Mouse (Mus musculus) left cerebral cortex, postnatal 25 days (tissue): Measurements from ENCODE around the gene Zgrf1. TPM values are rescaled to one million over a fixed set of nuclear protein-coding genes. Genes with fewer than 3 reads are reported as not detected.
A peak's percentile ranks its signal among the peaks of the same experiment; 100 is the strongest.

ENCODE experiments used
- DNase-seq, 2 experiments: peaks; one replicate each; pipeline ENCODE4 v3.0.0; 2022; ENCODE audit warnings: low spot score in 2 of 2, mixed read lengths in 1 of 2
- intact Hi-C: fragments of 180-260 bp; cut with DNase I; formaldehyde crosslinking; loops from one replicate; pipeline ENCODE4 v1.15.1; 2025
- total RNA-seq, 2 experiments: library from RNA; stranded (reverse); gene quantifications; 2 replicates each; pipeline ENCODE4 v1.2.3; 2021

Gene Zgrf1
- 1 to 10 TPM; 2.4 to 2.6 TPM for total RNA-seq

GRCm38 (mm10) chr3:127552973-127553719, at the start of gene Zgrf1, which contains the start of gene Larp7:
Gene Zgrf1 (plus strand): TSS chr3:127553489.
Gene Larp7 (minus strand): TSS chr3:127553349.
- intact Hi-C loops: loop anchor here (2.0 to 5.0 kb wide), 4 partner anchors 54 to 371 kb away; partner anchors contain the start of gene Ank2

DNA sequence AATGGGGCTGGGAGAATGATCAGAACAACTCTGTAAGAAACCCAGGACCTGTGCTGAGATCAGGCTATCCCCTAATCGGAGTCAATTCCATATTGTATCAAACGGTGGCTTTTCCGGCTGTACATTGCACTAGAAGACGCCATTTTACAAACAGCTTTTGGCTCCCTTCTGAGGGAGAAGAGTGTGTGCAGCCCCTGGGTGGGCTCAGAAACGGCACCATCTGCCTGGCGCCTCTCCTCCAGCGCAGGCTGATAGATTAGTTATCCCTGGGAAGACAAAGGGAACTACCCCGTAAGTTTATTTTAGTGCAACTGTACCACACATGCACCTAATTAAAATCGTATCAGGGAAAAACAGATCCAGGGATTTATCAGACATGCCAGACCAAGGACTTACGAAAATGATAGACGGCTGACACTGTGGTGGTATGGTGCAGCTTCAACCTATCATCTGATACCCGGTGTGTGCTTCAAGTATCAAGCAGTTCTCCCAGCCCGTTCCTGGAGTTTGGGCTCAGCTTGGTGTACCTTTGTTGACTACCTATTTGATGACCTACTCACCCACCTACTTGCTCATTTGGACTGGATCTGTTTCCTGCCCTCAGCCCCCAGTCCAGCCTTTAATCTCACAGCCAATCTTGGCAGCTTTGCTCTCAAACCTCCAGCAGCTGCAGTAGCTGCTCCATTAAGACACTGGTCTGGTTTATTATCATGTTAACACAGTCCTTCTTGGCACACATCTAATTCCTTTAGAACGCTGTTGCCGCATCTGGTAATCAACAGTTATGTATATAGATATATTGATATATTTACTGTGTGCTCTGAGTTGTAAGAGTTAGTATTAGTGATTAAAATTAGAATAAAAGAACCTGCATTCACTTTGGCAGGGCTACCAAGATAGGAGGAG, 45.2 kb upstream of the Zgrf1 start:
- DNase-seq: no peak
- intact Hi-C loops: no loop called here

More at GRCm38 (mm10) chr3:127552973-127553719, at the start of gene Zgrf1, which contains the start of gene Larp7:
- DNase-seq: peak; percentile 99 to 100

GRCm38 (mm10) chr3:127511786-127512746, 41.2 kb upstream of the Zgrf1 start:
- intact Hi-C loops: no loop called here
- DNase-seq: peak; percentile 31 to 57

DNA sequence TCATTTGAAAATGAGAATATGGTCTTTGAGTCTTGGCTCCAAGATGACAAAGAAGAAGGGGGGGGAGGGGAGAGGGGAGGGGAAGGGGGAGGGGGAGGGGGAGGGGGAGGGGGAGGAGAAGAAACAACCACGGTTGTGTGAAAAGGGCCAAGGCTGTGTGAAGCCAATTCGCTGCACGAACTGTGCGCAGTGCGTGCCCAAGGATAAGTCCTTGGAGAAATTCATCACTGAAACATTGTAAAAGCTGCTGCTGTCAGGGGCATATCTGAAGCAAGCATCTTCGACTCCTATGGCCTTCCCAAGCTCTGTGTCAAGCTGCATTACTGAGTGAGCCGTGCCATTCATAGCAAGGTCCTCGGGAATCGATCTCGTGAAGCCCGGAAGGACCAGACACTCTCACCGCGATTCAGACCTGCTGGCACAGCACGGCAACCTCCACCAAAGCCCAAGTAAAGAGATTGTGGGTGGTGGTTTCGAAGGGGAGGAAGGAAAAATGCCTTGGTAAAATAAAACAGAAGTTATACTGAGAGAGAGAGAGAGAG, 40.4 kb upstream of the Zgrf1 start:
- DNase-seq: no peak
- intact Hi-C loops: no loop called here

DNA sequence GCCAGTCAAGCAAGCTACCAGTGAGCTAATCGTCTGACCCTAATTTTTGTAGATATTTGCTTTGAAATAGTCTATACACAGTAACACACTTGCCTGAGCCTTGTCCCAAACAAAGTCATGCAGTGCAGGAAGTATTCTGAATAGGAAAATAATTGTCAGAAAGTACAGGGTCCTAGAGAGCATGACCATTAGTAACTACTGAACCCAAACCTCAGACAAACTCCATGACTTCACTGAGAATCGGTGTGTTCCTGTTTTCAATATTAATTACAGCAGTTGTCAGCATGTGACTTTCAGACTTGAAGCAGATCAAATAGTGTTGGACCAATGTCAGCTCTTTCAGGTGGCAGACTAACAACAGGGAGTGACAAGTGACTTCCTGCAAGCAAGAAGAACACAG, 39.6 kb upstream of the Zgrf1 start:
- no peak for DNase-seq
- intact Hi-C loops: no loop called here

- intact Hi-C loops: no loop called here
- no peak for DNase-seq
Measured at GRCm38 (mm10) chr3:127515251-127515650, 38.0 kb upstream of the Zgrf1 start.

DNA sequence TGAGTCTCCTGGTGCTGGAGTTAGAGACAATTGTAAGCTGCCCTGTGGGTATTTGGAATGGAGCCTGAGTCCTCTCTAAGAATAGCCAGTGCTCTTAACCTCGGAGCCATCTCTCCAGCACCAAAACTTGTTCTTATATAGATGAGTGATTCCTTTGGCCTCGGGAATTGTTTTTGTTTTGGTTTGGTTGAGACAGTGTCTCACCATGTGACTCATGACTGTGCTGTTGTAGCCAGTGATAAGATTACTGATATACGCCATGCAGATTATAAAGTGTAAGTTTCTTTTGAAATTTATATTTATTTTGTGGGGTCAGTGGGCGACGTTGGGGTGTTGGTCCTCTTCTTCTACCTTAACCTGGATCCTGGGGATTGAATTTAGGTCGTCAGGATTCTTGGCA, 33.0 kb upstream of the Zgrf1 start:
- intact Hi-C loops: no loop called here

DNA sequence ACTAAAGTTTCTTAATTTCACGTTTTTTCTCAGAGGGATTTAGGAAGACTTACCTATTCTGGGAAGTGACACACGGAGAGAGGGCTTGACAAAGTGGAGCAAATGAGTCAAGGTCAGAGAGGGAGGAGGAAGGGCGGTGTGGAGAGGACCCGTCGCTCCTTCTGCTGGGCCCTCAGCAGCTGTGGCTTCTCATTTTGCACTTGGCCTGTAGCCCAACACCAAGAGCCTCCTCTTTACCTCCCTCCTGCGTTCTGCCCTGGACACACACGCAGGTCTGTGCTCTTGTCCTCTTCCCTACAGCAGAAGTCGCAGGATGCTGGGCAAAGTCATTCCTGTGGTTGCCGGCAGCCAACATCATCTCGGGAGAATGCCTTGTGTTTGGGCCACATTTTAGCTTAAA, 32.1 kb upstream of the Zgrf1 start:
- no peak for DNase-seq
- intact Hi-C loops: no loop called here

More for the DNA sequence above, 33.0 kb upstream of the Zgrf1 start:
- no peak for DNase-seq

DNA sequence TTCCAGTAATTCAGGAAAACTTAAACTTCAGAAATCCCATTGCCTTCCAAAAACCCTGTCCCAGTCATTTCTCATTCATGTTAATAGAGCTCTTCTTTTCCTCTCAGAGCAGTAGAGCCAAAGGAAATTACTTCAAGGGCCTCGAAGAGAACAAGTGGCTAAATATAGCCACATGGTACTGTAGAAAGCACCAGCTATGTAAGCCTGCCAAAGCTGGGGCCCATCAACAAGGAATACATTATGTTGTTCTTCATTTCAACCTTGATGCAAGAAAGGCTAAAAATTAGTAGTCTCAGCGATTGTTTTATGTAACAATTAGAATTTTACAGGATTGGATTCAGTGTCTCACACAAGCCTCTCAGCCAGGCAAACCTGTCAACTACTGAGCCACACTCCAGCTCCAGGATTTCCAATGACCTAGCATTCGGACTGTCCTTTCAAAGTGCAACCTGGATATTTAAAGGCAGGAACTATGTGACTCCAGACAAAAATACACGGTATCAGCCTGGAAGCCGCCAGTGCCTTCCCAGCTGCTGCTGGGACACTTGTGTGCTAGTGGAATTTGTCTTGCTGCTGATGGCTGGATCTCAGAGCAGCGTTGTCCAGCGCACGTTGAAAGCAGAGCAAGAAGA, 28.0 kb upstream of the Zgrf1 start:
- intact Hi-C loops: no loop called here
- DNase-seq: no peak

- intact Hi-C loops: no loop called here
- DNase-seq: peak; percentile 7 to 35
Measured at GRCm38 (mm10) chr3:127527465-127528034, 25.7 kb upstream of the Zgrf1 start.

- intact Hi-C loops: no loop called here
- DNase-seq: no peak
Measured at GRCm38 (mm10) chr3:127529210-127529609, 24.1 kb upstream of the Zgrf1 start.

DNA sequence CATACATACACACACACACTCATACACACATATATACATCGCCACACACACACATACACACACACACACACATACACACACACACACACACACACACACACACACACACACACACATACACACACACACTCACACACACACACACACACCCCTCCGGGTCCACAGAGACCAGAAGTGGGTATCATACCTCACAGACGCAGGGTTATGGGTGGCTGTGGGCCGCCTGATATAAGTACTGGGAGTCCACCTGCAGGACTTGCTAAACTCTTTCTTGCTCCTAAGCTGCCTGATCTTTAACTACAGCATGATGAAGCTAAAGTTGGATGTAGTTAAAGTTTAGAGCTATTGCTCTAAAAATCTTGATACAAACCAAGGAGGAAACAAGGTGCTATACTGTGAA, 23.5 kb upstream of the Zgrf1 start:
- intact Hi-C loops: no loop called here
- DNase-seq: no peak

DNA sequence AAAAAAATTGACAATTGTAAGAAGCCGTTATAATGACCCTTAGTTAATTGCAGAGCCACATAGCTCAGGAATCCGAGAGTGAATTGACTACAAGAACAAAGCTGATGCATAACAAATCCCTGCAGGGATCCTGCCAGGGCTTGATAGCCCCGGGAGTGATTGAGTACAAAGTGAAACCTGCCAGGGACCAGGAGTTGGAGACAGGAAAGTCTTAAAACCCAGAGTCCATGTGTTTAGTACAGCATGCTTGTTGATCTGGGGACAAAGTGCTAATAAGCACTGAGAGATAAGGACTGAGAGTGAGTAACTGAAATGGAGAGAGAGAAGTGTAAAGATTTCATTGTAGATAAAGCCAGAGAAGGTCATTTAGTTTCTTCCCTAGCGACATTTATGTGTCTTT, 23.0 kb upstream of the Zgrf1 start:
- no peak for DNase-seq
- intact Hi-C loops: no loop called here

GRCm38 (mm10) chr3:127539193-127539592, 14.1 kb upstream of the Zgrf1 start:
- DNase-seq: no peak
- intact Hi-C loops: no loop called here

- DNase-seq: no peak
- intact Hi-C loops: no loop called here
Measured at GRCm38 (mm10) chr3:127543976-127544375, 9.3 kb upstream of the Zgrf1 start.

- intact Hi-C loops: no loop called here
Measured at GRCm38 (mm10) chr3:127544610-127545121, 8.6 kb upstream of the Zgrf1 start.

GRCm38 (mm10) chr3:127547882-127548281, 5.4 kb upstream of the Zgrf1 start:
- intact Hi-C loops: no loop called here
- DNase-seq: no peak

More at GRCm38 (mm10) chr3:127544610-127545121, 8.6 kb upstream of the Zgrf1 start:
- no peak for DNase-seq

DNA sequence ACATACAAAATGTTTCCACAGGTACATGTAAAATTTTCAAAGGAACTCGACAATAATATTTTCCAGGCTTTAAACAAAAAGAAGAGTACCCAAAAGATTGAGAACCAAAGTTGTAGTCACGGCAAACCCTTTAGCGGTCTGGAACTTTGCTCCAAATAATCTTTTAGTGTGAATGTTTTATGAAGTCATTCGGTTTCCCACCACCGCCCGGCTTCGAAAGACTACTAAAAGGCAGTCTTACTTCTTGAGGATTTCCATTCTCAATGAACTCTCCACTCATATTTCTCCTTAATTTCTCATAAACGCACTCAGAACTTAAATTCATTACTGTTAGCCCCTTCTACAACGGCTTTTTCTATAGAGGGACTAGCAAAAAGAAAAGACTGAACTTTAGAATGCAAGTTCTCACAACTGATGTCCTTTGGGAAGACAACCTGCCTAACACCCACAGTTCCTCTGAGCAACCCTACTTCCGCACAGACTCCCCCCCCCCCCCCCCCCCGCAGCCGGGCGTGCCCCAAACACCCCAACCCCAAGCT, 786 bp upstream of the Zgrf1 start:
- intact Hi-C loops: loop anchor here (2.0 to 5.0 kb wide), 4 partner anchors 54 to 370 kb away; partner anchors contain the start of gene Ank2
- DNase-seq: no peak
